Mouse (Mus musculus) hematopoietic multipotent progenitor cell, adult 10-12 weeks (in vitro differentiated cells): Measurements from ENCODE around the gene Vmn1r212. TPM values are rescaled to one million over a fixed set of nuclear protein-coding genes. Genes with fewer than 3 reads are reported as not detected.

ENCODE experiments used
- polyA plus RNA-seq: library from polyadenylated mRNA; stranded (reverse); fragments of >175 nt; gene quantifications from 2 replicates; pipeline ENCODE4 v1.2.3, GENCODE M21; 2012; ENCODE audit warnings: low replicate concordance

The Vmn1r212 gene
- not detected in 2 replicates for polyA plus RNA-seq

GRCm38 (mm10) chr13:22884105-22884504, at the start of gene Vmn1r212:
TSS of gene Vmn1r212 (minus strand) at chr13:22884205.

DNA sequence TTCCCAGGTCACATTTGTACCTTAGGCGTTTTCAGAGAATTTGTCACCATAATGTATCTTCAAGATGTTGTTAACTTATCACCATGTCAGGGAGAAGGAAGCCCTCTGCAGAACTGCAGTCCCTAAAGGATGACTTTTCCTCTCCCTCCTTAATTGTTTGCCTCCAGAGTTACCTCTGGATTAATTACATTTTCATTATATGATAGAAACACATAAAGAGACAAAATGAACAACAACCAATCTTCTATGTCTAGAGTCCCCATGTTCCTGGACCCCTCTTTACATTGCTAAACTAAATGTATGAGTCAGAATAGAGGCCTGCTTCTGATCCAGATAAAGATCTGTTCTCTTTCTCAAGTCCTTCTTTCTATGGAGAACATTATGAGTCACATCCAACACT, 26.5 kb downstream of the Vmn1r212 start, which contains the start of gene Vmn1r211:
TSS of gene Vmn1r211 (minus strand) at position 101 of the 400 bp plus-strand sequence.

Other genes with a start within 250 kb of the Vmn1r212 start
- not detected in 2 replicates for gene Vmn1r207-ps, start 154.6 kb downstream of the Vmn1r212 start, polyA plus RNA-seq
- not detected in 2 replicates for gene Vmn1r208, start 106.8 kb downstream of the Vmn1r212 start, polyA plus RNA-seq
- not detected in 2 replicates for gene Vmn1r209, start 74.5 kb downstream of the Vmn1r212 start, polyA plus RNA-seq
- not detected in 2 replicates for gene Vmn1r210, start 52.9 kb downstream of the Vmn1r212 start, polyA plus RNA-seq
- not detected in 2 replicates for gene Vmn1r211, start 26.6 kb downstream of the Vmn1r212 start, polyA plus RNA-seq
- gene Vmn1r213, start 123.5 kb upstream of the Vmn1r212 start, polyA plus RNA-seq, result not detected in 2 replicates
- not detected in 2 replicates for gene Vmn1r214, start 146.2 kb upstream of the Vmn1r212 start, polyA plus RNA-seq
- gene Vmn1r215, start 183.8 kb upstream of the Vmn1r212 start, polyA plus RNA-seq, result not detected in 2 replicates
- 0.02 TPM in 1 of 2 replicates, not detected in the other for gene Vmn1r217, start 234.0 kb upstream of the Vmn1r212 start, polyA plus RNA-seq
- not detected in 2 replicates for gene Vmn1r218, start 248.9 kb upstream of the Vmn1r212 start, polyA plus RNA-seq